Mouse (Mus musculus): ENCODE data around the gene Gpt2.

- no peak for TF ChIP-seq CTCF (IDR thresholded peaks at IDR 0.05; ENCODE audit: low read depth)
- TF ChIP-seq EP300 (IDR thresholded peaks at IDR 0.05; ENCODE audit: low read depth), result no peak
Observed at GRCm38 (mm10) chr8:85520586-85520985, 28.2 kb downstream of the Gpt2 start.
